Mouse (Mus musculus): ENCODE measurements around the gene Slc13a2.

The Slc13a2 gene

GRCm38 (mm10) chr11:78349441-78350358, 72.3 kb downstream of the Slc13a2 start:
- no peak for DNase-seq

DNA sequence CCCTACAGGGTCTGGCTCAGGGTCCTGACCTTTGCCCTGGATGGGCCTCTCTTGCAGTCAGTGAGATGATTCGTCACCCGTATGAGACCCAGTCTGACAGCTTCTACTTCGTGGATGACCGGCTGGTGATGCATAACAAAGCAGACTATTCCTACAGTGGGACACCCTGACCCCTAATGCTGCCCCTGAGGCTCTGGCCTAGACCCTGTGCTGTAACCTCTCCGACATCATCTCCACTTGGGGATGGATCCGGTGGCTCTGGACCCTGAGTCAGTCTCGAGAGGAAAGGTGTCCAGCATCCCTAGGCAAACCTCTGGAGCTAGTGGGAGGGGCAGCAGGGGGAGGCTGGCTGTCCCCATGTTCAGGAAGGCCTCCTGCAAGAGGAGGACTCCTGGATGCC, 73.5 kb downstream of the Slc13a2 start:
- no peak for DNase-seq

- DNase-seq, result no peak
These were observed 74.1 kb downstream of the Slc13a2 start for GRCm38 (mm10) chr11:78347908-78348307.

All from kidney, adult 8-10 months (tissue).